Mouse (Mus musculus) c-Kit-positive CD71-negative TER-119-negative erythroid progenitor cells, embryonic 14.5 days (primary cell): ENCODE results near the gene Sdc1.
A peak's percentile ranks its signal among the peaks of the same experiment; 100 is the strongest.

ENCODE experiments used
- DNase-seq: peaks from one replicate; pipeline ENCODE4 v3.0.0-alpha.2; 2013; ENCODE audit warnings: low read depth

Sdc1 gene

DNA sequence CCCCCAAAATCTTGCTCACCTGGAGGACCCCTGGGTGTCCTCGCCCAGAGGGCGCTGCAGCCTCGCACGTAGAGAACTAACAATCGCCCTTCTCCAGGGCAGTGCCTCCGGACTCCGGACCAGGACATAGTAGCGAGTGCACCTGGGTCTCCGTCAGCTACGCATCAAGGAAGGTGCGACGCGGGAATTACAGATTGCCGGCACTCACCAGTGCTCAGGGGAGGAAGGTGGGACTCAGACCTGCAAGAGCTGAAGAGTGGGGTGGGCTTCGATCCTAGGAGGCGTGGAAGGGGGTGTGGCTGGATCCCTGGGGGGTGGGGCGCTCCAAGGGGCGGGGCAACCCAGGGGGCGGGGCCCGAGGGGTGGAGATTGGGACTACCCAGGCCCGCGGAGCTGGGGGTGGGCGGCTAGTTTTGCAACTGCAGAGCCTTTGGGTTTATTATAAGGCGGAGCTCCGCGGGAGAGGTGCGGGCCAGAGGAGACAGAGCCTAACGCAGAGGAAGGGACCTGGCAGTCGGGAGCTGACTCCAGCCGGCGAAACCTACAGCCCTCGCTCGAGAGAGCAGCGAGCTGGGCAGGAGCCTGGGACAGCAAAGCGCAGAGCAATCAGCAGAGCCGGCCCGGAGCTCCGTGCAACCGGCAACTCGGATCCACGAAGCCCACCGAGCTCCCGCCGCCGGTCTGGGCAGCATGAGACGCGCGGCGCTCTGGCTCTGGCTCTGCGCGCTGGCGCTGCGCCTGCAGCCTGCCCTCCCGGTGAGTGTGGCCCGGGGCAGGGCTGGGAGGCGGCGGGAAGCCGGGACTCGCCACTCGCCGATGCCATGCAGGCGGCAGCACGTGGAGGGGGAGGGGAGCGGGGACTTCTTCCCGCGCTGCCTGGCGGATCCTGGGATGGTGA lies at the start of gene Sdc1:
TSS of gene Sdc1 (plus strand) at position 378 of the 898 bp plus-strand sequence.
- DNase-seq: peak; percentile 40

- no peak for DNase-seq
Observed at GRCm38 (mm10) chr12:8726890-8727289, 44.2 kb upstream of the Sdc1 start.

DNA sequence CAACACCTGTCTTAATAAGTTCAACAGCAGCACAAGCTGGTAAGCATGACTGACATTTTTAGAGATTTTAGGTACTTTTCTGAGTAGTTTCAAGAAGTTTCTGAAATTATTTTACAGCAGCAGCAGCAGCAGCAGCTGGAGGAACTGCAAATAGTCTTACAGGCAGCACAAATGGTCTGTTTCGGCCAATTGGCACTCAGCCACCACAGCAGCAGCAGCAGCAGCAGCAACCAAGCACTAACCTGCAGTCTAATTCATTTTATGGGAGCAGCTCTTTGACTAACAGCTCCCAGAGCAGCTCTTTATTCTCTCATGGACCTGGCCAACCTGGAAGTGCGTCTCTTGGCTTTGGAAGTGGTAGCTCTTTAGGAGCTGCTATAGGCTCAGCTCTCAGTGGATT lies 42.4 kb upstream of the Sdc1 start:
- DNase-seq: no peak

DNA sequence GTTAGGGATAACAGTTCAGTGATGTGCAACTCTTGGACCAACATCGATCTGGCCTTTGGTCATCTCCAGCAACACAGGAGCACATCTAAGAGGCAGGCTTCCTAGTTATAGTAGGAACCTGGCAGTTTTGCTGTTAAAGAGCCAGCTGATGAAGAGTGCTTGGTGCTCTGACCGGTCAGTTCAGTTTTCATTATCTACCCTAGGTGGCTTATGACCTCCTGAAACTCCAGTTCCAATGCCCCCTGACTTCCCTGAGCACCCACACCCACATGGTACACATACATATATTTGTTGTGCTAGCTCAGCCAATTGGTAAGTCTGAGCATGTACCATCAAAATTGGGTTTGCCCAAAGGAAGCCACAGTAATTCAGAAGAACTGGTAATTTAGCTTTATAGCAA lies 17.5 kb upstream of the Sdc1 start:
- DNase-seq: no peak

DNA sequence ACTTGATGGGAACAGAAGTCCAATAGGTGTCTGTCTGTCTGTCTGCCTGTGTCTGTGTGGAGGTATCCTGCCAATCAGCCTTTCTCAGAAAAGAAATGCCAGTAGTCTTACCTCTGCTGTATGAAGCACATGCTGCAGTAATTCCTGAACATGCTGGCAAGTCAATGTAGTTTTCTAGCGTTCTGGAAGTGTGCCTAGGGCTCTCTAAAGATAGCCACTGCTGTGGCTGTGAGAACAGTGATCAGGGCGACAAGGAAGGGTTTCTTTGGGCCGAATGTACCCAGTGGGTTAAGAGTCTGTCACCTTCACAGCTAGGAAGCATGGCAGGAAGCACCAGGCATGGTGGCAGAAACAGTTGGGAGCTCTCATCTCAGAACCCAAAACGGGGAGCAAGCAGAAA lies 17.0 kb upstream of the Sdc1 start:
- no peak for DNase-seq

DNA sequence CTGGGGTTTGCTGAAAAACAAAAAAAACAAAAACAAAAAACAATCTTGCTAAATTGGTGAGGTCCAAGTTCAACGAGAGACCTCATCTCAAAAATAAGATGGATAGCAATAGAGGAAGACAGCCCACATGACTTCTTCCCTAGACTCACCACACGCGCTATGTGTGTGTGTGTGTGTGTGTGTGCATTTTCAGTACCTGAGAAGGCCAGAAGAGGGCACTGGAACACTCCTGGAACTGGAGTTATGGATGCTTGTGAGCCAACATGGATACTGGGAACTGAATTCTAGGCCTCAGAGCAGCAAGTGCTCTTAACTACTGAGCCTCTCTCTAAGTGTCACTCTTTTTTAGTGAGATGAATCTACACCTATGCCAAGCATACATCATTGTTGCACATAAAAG lies 13.1 kb upstream of the Sdc1 start:
- DNase-seq: no peak

- no peak for DNase-seq
Observed at GRCm38 (mm10) chr12:8759115-8759514, 12.0 kb upstream of the Sdc1 start.

DNA sequence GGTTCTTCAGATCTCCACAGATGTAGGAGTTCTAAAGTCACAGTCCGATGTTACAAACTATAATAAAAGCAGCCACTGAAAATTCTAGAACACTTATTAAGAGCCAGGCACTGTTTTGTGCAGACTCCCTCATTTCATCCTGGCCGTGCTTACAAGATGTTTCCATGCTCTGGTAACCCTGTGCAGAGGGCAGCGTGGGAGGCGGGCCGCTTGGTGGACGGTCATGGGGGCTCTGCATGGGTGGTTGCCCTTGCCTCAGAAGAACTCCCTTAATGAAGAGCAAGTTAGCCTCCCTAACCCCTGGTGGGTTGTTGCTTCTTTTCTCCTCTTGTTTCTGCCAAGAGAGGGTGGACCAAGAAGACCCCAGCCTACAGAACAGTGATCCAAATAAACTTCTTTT lies 11.3 kb upstream of the Sdc1 start:
- no peak for DNase-seq

DNA sequence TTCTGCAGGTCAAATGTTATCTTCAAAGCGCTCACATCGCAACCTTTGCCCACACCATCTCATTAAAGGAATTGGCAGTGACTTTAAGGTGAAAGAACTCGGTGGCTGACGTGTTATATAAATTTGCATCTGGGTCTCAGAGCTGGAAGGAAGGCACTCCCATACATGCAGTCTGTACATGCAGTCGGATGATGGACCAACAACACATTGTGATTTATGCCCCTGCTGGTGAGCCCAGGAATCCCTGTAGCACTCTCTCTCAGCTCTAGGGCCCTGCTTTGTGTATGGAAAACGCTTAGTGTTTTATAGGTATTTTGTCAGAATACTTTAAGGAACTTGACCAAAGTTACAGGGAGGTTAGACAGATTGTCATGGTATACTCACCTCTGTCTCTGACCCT lies 10.6 kb upstream of the Sdc1 start:
- no peak for DNase-seq

DNA sequence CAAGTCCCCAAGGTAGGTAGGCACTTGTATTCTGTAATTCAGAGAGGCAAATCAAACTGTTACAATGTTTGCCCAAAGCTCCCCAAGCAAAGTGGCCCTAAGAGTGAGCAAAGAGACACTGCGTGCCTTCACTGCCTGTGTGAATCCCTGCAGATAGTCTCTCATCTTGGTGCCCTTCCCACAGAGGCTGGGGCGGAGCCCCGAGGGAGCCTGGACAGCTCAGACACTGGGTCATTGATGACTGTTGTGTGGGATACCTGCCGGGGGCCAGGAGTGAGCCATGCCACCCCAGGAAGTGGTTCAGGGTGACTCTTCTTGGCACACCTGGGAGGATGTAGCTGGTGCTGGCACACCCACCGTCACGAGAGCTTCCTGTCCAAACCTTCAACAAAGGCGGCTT lies 10.1 kb upstream of the Sdc1 start:
- no peak for DNase-seq

- DNase-seq: no peak
Observed at GRCm38 (mm10) chr12:8762667-8763066, 8.5 kb upstream of the Sdc1 start.

DNA sequence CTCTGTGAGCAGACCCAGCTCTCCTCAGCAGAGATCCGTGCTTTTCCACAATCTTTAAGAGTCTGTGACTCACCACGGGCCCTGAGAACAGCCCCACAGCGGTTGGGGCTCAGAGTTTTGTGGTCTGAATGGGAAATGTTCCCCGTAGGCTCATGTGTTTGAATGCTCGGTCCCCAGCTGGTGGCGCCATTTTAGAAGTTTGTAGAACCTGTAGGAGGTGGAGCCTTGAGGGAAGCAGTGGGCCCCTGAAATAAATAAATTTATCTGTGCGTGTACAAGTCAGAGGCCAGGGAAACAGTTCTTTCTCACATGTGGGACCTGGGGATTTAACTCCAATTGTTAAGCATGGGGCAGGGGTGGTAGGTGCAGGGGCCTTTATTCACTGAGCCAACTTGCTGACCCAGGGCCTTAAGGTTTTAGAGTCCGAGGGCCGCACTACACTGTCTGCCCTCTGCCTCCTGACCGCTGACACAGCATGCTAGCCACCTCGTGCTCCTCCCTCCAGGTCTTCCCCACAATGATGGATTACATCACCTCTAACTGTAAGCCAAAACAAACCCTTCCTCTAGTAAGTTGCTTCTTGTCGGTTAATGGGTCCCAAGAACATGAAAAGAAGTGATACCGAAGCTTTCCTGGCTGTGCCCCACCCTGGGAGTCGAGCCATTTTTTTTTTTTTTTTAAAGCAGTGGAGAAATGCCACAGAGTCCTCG lies 6.7 kb upstream of the Sdc1 start:
- no peak for DNase-seq

- DNase-seq: no peak
Observed at GRCm38 (mm10) chr12:8771844-8772380, 789 bp downstream of the Sdc1 start.

GRCm38 (mm10) chr12:8772451-8773143 lies 1.5 kb downstream of the Sdc1 start:
- no peak for DNase-seq

- DNase-seq: no peak
Observed at GRCm38 (mm10) chr12:8773336-8773735, 2.2 kb downstream of the Sdc1 start.

DNA sequence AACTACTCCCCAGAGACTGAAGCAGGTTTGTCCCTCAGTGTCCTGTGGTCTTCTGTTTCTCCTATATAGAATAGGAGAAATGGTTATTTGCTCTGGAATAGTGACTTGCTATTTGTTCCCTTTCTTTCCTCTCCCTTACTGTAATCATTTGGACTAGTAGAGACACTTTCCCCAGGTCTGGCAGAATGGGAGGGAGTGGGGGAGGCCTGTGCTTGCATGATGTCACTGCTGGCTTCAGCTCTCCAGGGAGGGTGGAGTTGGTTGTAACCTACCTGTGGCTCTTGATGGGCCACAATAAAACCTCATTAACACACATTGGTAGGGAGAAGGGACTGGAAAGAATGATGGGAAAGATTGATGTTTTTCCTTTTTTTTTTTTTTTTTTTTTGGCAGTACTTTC lies 3.1 kb downstream of the Sdc1 start:
- no peak for DNase-seq

DNA sequence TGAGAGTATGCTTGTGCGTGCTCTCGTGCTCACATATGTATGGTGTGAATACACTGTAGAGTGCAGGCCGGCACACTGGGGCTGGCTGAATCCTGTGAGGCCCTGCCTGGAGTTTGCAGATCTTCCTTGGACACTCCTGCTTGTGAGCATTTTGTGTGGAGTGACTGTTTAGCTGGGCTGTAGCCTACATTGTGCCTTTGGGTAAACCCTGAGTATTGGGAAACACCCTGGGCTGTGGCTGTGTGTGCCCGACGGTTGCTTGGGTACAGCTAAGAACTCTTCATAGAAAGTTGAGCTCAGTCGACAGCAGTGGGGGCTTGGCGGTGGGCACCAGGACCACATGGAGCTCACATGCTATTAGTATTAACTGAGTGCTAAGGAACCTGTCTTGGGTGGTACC lies 5.1 kb downstream of the Sdc1 start:
- DNase-seq: no peak

GRCm38 (mm10) chr12:8776741-8777140 lies 5.6 kb downstream of the Sdc1 start:
- DNase-seq: no peak

DNA sequence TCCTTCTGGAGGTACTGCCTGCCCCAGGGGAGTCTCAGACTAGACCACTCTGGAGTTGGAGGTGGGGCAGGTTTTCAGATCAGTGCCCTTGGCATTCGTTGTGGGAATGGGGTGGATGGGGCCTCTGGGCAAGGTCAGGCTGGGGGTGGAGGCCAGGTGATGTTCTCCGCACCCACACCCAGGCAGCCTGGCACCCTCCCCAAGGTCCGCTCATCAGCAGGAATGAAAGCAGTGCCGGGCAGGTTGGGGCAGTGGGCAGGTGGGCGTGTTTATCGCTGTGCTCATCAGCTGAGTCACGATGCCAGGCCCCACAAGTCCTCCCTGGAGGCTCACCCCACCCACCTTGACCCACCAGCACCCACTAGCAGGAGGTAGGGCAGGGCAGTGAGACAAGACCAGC lies 7.0 kb downstream of the Sdc1 start:
- no peak for DNase-seq

- DNase-seq: no peak
Observed at GRCm38 (mm10) chr12:8779851-8780250, 8.7 kb downstream of the Sdc1 start.

DNA sequence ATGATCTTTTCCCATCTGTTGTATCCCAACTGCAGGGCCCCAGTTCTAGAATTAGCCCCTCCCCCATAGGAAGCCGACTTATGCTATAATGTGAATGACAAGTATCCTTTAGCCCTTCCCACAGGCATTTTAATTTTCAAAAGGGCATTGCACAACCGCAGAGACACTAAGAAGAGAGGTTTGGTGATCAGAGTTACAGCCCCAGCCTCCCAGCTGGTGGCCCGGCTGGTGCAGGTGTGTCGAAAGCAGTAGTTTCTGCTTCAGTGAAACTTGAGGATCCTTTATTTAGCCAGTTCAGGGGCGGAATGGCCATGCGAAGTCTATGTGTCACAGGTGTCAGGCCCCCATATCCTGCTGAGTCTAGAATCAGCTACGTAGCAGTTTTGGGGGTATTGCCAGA lies 10.0 kb downstream of the Sdc1 start:
- DNase-seq: no peak

- no peak for DNase-seq
Observed at GRCm38 (mm10) chr12:8781681-8782378, 10.7 kb downstream of the Sdc1 start.
